Mouse (Mus musculus): Measurements from ENCODE around the gene Selenos.

The Selenos gene

GRCm38 (mm10) chr7:66084546-66084945, 5.1 kb downstream of the Selenos start:
- no peak for DNase-seq (ENCODE audit: low spot score in 2 of 2)

- DNase-seq (ENCODE audit: low spot score in 2 of 2): peak; percentile 41 to 77
Observed at GRCm38 (mm10) chr7:66087652-66088051, 8.2 kb downstream of the Selenos start.

GRCm38 (mm10) chr7:66088077-66088476, 8.6 kb downstream of the Selenos start:
- DNase-seq (ENCODE audit: low spot score in 2 of 2): peak; percentile 33 to 39

- DNase-seq (ENCODE audit: low spot score in 2 of 2): no peak
Observed at GRCm38 (mm10) chr7:66090676-66091190, 11.3 kb downstream of the Selenos start.

GRCm38 (mm10) chr7:66091553-66091952, 12.1 kb downstream of the Selenos start:
- no peak for DNase-seq (ENCODE audit: low spot score in 2 of 2)

- no peak for DNase-seq (ENCODE audit: low spot score in 2 of 2)
Observed at GRCm38 (mm10) chr7:66092656-66093055, 13.2 kb downstream of the Selenos start.

DNA sequence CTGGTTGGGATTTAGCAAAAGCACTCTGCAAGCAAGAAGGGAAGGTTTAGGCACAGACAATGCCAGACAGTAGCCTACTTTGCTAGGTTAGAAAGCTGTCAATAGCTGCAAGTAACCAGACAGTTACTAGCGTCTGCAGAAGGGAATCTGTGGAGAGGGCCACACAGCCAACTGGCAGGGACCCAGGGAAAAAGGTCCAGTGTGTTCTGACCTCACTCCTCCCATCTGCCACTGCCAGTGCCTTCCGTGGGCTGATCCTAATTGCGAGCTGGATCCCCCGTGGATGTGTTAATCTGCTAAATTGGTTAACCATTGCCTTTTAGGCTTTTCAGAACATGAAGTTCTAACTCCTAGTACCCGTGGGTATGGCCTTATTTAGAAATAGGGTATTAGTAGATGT, 14.7 kb downstream of the Selenos start:
- no peak for DNase-seq (ENCODE audit: low spot score in 2 of 2)

- no peak for DNase-seq (ENCODE audit: low spot score in 2 of 2)
Observed at GRCm38 (mm10) chr7:66098803-66099202, 19.4 kb downstream of the Selenos start.

DNA sequence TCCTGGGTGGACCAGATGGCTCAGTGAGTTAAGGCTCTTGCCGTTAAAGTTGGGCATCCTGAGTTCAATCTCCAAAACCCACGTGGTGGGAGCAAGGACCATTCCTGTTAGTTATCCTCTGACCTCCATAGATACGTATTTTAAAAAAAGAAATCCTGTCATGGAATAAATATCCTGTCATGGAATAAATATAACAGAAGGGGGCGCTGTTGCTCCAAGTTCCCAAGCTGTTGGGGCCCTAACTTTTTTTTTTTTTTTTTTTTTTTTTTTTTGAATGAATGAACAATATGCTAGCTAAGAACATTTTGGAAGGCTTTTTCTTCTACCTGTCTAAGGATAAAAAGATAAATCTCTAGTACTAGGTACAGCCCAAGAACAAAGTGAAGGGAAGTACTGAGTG, 22.4 kb downstream of the Selenos start:
- DNase-seq (ENCODE audit: low spot score in 2 of 2): no peak

GRCm38 (mm10) chr7:66104531-66104930, 25.1 kb downstream of the Selenos start:
- no peak for DNase-seq (ENCODE audit: low spot score in 2 of 2)

DNA sequence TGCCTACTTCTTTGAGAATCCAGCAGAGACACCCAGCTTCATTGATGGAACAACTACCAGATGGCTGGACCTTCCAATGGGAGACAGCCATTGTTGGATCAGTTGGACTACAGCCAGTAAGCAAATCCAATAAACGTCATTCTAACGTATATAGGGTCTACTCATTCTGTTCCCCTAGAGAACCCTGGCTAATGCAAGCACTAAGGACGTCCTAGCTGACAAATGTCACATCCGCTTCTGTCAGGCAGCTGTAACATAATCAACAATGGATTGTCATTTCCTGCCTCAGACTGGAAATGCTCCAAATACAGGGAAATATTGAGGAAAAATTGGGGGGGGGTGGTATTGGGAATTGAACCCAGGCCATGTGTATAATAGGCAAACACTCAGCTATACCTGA, 26.3 kb downstream of the Selenos start:
- DNase-seq (ENCODE audit: low spot score in 2 of 2): no peak

DNA sequence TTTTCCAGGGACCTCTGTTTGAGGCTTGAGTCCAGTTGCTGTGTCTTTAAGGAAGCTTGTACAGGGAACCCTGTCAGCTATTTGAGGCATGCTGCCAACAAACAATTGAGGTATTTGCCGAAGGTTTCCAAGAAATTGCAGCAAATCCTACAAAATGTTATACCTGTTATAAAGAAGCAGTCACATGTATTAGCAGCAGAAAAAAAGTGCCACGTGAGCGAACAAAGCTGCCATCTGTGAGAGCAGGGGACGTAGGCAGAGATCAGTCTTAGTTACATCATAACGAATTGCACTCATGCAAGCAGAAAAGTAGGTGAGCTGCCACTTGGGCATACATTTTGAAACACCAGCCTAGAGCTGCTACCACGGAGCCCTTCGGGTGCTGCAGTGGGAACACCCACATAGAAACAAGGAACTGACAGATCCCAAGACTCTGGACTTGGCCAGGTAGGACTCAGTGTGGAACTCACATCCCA, 27.2 kb downstream of the Selenos start:
- peak in 1 of 2 experiments; percentile 33 for DNase-seq (ENCODE audit: low spot score in 2 of 2)

DNA sequence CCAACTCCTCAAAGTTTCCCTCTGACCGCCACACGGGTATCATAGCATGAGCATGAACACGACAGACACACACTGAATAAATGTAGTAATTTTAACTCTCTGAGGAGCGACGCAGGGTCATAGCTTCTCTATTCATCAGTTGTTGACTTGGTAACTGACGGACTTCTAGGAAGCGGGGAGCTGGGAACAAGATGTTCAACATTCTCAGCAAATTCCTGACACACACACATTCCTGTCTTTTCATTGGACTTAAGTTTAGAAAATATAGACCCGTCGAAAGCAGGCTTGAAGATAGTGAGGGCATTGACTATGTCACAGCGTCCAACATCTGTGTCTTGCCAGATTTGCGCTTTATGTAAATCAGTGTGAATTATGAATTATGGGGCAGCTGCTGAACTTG, 27.8 kb downstream of the Selenos start:
- no peak for DNase-seq (ENCODE audit: low spot score in 2 of 2)

DNA sequence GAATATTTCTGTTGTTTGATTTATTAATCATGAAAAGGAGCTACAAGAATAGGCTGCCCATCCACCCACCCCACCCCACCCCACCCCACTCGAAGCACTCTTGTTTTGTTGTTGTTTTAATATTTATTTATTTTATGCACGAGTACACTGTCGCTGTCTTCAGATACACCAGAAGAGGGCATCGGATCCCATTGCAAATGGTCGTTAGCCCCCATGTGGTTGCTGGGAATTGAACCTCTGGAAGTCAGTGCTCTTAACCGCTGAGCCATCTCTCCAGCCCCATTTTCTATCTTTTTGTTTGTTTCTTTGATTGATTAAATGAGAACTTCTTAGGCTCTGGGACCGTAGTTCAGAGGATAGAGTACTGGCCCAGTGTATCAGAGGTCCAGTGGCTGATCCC, 28.5 kb downstream of the Selenos start:
- DNase-seq (ENCODE audit: low spot score in 2 of 2): no peak

DNA sequence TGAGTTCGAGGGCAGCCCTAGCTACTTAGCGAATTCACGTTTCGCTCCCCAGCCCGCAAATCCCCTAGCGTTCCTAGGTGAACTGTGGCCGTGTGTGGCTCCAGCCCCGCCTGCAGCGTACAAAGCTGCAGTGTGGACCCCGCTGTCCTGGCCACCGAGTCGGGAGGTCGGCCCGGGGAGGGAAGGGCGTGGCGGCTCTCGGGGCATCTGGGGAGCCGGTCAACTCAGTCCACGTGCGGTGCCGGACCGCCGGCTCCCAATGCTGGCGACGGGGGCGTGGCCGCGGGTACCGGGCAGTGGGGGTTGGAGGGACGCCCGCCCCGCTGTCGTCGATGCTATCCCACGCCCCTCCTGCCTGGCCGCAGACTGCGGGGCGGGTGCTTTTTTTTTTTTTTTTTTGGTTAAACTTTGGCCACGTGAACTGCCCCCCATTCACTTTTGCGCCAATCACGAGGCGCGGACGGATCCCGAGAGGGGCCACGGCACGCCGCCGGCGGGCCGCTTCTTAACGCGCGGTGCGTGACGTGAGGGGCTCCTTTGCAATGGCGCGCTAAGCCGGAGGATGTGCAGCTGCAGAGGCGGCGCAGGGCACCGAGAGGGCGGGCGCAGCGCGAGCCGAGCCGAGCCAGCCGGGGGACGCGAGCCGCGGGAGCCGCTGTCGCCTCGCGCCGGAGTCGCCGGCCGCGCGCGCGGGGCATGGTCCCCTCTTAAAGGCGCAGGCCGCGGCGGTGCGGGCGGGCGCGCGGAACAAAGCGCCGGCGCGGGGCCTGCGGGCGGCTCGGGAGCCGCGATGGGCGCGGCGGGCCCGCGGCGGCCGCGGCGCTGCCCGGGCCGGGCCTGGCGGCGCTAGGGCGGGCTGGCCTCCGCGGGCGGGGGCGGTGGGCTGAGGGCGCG, 29.8 kb downstream of the Selenos start, which contains the start of gene Chsy1:
Chsy1 (plus strand) TSS at position 555 of the 894 bp plus-strand sequence.
- peak; percentile 93 for DNase-seq (ENCODE audit: low spot score in 2 of 2)

DNA sequence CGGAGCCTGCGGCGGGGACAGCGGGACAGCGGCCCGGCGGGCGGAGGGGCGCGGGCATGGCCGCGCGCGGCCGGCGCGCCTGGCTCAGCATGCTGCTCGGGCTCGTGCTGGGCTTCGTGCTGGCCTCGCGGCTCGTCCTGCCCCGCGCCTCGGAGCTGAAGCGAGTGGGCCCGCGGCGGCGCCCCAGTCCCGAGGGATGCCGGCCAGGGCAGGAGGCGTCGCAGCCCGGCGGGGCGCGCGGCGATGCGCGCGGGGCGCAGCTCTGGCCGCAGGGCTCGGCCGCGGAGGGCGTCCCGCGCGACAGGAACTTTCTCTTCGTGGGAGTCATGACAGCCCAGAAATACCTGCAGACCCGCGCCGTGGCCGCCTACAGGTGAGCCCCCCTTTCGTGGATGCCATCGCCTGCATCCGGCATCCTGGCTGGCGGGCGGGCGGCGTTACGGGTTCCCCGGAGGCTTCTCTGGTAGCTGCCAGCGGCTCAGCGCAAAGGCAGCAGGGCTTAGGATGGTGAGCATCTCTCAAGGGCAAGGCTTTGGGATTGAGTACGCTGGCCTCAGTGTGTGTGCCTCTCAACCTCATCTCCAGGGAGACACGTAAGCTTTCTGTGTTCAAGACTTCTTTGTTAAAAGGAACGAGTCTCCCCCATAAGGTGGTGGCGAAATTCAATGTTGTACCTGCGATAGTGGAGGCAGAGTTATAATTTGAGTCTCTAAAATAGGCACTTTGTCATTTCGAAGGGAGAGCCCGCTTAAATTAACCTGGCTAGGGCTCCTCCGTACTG, 30.6 kb downstream of the Selenos start:
- peak in 1 of 2 experiments; percentile 29 for DNase-seq (ENCODE audit: low spot score in 2 of 2)

GRCm38 (mm10) chr7:66110636-66111112, 31.2 kb downstream of the Selenos start:
- no peak for DNase-seq (ENCODE audit: low spot score in 2 of 2)

DNA sequence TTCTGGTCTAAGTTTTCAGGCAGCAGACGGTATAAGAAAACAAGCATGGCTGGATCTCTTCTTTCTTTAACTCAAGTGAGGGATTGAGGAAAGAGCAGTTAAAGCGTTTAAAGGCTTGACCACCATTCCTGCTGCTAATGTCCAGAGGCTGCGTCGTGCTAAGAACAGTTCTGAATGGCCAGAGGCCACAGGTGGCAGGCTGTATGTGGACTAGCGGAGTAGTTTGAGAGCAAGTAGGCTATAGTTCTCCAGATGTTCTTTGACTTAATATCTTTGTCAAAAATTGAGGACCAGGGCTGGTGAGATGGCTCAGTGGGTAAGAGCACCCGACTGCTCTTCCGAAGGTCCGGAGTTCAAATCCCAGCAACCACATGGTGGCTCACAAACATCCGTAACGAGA, 31.8 kb downstream of the Selenos start:
- no peak for DNase-seq (ENCODE audit: low spot score in 2 of 2)

- no peak for DNase-seq (ENCODE audit: low spot score in 2 of 2)
Observed at GRCm38 (mm10) chr7:66113561-66113960, 34.1 kb downstream of the Selenos start.

DNA sequence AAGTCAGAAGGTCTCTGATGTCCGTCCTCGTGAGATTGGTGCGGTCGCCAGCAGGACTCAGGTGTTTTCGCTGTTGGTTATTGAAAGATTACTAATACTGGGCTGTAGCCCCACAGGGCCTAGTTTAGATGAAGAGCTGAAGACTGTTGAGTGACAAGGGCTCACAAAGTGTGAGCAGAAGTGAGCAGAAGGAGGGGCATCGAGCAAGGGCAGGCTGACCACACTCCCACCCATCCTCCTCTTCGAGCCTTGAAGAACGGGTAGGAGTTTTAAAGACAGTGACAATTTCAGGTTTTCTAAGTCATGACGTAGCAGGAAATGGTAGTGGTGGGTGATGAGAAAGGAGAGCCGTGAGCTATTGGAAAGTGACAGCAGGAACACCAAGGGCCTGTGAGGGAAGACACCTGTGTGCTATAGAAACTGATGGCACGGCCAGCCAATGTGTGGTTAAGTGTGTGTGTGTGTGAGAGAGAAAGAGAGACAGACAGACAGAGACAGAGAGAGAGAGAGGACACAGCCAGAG, 36.4 kb downstream of the Selenos start:
- DNase-seq (ENCODE audit: low spot score in 2 of 2): no peak

DNA sequence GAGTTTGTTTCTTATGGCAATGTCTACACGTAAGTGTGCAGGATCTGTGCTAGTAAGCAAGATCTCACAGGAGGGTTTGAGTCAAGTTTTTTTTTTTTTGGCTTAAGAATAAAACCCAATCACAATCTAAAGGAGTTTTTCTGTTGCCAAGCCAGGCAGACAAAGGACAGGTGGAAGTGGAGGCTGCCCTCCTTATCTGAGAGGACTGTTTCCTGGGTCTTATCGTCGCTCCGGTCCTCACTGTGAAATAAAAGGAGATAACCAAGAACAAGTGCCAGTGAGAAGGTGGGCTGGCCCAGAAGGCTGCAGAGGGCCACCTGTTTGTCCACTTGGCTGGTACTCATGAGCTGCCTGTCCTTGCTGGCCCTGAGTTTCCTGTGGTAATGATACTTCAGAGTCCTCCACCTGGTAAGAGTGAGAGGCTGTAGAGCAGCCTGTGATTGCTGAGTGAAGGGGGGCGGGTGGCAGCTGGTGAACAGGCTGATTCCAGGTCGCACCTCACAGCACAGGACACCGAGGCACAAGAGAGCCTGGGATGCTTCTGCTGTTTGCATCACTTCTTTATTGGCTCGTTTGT, 37.5 kb downstream of the Selenos start:
- no peak for DNase-seq (ENCODE audit: low spot score in 2 of 2)

DNA sequence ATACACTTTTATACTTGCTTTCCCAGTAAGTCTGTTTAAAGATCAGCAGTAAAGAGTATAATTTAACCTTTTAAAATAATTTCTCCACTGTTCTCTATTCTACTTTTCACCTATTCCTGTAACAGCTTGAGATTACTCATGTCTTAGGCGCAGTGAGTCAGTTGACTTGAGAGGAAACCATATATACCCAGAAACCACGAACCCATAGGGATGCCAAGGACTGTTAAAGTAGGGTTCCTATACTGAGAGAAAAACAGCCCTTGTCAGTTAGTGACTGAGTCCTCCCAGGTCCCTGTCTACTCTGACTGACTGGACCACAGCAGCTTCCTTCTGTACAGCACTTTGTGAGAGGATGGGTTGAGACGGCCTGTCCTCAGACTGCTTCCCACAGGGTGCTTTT, 38.6 kb downstream of the Selenos start:
- no peak for DNase-seq (ENCODE audit: low spot score in 2 of 2)

All from frontal cortex, postnatal 36 days (tissue).